Mouse (Mus musculus): Measurements from ENCODE around the gene Pitpnm1.
"Not testable (repeated sequence)": the region's sequence is repeated elsewhere in the genome, so short reads cannot be mapped to it uniquely, and the experiment has no call there.

GRCm38 (mm10) chr19:4135229-4135962, 35.6 kb downstream of the Pitpnm1 start:
- not testable (repeated sequence) for TF ChIP-seq CTCF (IDR thresholded peaks at IDR 0.05; ENCODE audit: extremely low read depth, insufficient read depth, insufficient read length, insufficient replicate concordance); POLR2A (IDR thresholded peaks at IDR 0.05; ENCODE audit: low read depth, low read length)
